Mouse (Mus musculus): Measurements from ENCODE around the gene Rasd1. TPM values are rescaled to one million over a fixed set of nuclear protein-coding genes. Genes with fewer than 3 reads are reported as not detected.
A peak's percentile ranks its signal among the peaks of the same experiment; 100 is the strongest.
"Not testable (repeated sequence)": the region's sequence is repeated elsewhere in the genome, so short reads cannot be mapped to it uniquely, and the experiment has no call there.

Rasd1 gene
- polyA plus RNA-seq, 1 experiment from 2014 or later = 1.3 TPM

- no peak for DNase-seq (ENCODE audit: low spot score)
- ATAC-seq (ENCODE audit: low FRiP score, low TSS enrichment) = no peak
- no peak overlapping the region for H3K4me2 ChIP-seq (replicated peaks; ENCODE audit: low read depth)
- H3K27ac ChIP-seq (replicated peaks) = no peak overlapping the region; the same call in 1 of the 2 replicates
- H3K9ac ChIP-seq (ENCODE audit: low read length) = no peak overlapping the region
- peaks cover 9% of the 10 kb centered on the region for H3K36me3 ChIP-seq (ENCODE audit: control insufficient read depth, insufficient read depth, low read length)
- H3K27me3 ChIP-seq (ENCODE audit: control insufficient read depth, insufficient read depth, low read length) = no peaks in the 10 kb centered on the region
- H3K9me3 ChIP-seq (ENCODE audit: control insufficient read depth, low read length) = no peaks in the 10 kb centered on the region
- H3K4me3 ChIP-seq (ENCODE audit: low read depth, low read length) = no peak overlapping the region
- 0 out of 2 replicates have a peak, but pooled peaks cover 2% of the 10 kb centered on the region for H3K4me1 ChIP-seq (replicated peaks; ENCODE audit: control insufficient read depth, insufficient read depth)
- 64% methylated on average over 4 of the region's 4 CpGs for WGBS
- TF ChIP-seq EP300 (optimal IDR thresholded peaks at IDR 0.05) (no peak), CTCF (IDR thresholded peaks at IDR 0.05; ENCODE audit: low read depth) (no peak)
Measured at GRCm38 (mm10) chr11:59959453-59959852, 5.3 kb downstream of the Rasd1 start.

DNA sequence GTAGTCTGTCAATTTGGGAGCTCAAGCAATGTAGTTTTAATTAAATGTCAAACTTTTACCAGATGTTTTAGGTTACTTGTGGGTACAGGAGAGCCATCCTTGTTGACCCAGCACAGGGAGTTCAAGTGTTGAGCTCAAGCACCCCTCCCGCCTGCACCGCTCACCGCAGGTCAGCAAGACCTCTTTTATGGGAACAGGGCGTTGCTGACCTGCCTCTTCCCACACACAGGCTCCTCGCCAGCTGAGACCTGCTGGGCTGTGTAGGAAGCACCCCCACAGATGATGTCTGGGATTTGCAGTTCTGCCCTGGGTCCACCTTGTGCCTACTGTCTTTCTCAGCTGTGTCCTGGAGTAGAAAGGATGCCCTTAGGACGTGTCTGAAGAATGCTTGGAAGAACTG lies 8.0 kb downstream of the Rasd1 start:
- no peak for ATAC-seq (ENCODE audit: low FRiP score, low TSS enrichment)

GRCm38 (mm10) chr11:59952892-59953291 lies 11.9 kb downstream of the Rasd1 start:
- WGBS = 88% methylated on average over 14 of the region's 14 CpGs
- no peak for DNase-seq (ENCODE audit: low spot score)
- no peak for ATAC-seq (ENCODE audit: low FRiP score, low TSS enrichment)
- TF ChIP-seq CTCF (IDR thresholded peaks at IDR 0.05; ENCODE audit: low read depth) (no peak), EP300 (optimal IDR thresholded peaks at IDR 0.05) (no peak)
- H3K27me3 ChIP-seq (ENCODE audit: control insufficient read depth, insufficient read depth, low read length) = no peaks in the 10 kb centered on the region
- no peak overlapping the region for H3K4me3 ChIP-seq (ENCODE audit: low read depth, low read length)
- H3K27ac ChIP-seq (replicated peaks) = no peak overlapping the region
- no peak overlapping the region for H3K4me2 ChIP-seq (replicated peaks; ENCODE audit: low read depth)
- 0 out of 2 replicates have a peak, but pooled peaks cover 2% of the 10 kb centered on the region for H3K4me1 ChIP-seq (replicated peaks; ENCODE audit: control insufficient read depth, insufficient read depth)
- no peaks in the 10 kb centered on the region; the same call in 1 of the 2 replicates for H3K36me3 ChIP-seq (ENCODE audit: control insufficient read depth, insufficient read depth, low read length)
- no peaks in the 10 kb centered on the region for H3K9me3 ChIP-seq (ENCODE audit: control insufficient read depth, low read length)
- H3K9ac ChIP-seq (ENCODE audit: low read length) = no peak overlapping the region

More for the DNA sequence above, 8.0 kb downstream of the Rasd1 start:
- TF ChIP-seq CTCF (IDR thresholded peaks at IDR 0.05; ENCODE audit: low read depth) = no peak
- TF ChIP-seq EP300 (optimal IDR thresholded peaks at IDR 0.05) = no peak
- H3K4me2 ChIP-seq (replicated peaks; ENCODE audit: low read depth) = no peak overlapping the region
- no peaks in the 10 kb centered on the region for H3K4me1 ChIP-seq (replicated peaks; ENCODE audit: control insufficient read depth, insufficient read depth)
- DNase-seq (ENCODE audit: low spot score) = no peak
- no peak overlapping the region for H3K9ac ChIP-seq (ENCODE audit: low read length)
- H3K27me3 ChIP-seq (ENCODE audit: control insufficient read depth, insufficient read depth, low read length) = no peaks in the 10 kb centered on the region
- H3K27ac ChIP-seq (replicated peaks) = no peak overlapping the region
- no peak overlapping the region for H3K4me3 ChIP-seq (ENCODE audit: low read depth, low read length)
- peaks cover 8% of the 10 kb centered on the region for H3K36me3 ChIP-seq (ENCODE audit: control insufficient read depth, insufficient read depth, low read length)
- no peaks in the 10 kb centered on the region for H3K9me3 ChIP-seq (ENCODE audit: control insufficient read depth, low read length)
- WGBS = 78% methylated on average over 6 of the region's 6 CpGs

- peak overlapping the region; percentile 96 for H3K4me3 ChIP-seq (ENCODE audit: low read depth, low read length)
- no peaks in the 10 kb centered on the region for H3K36me3 ChIP-seq (ENCODE audit: control insufficient read depth, insufficient read depth, low read length)
- peak overlapping the region; percentile 79 for H3K27ac ChIP-seq (replicated peaks)
- peak; percentile 55 for ATAC-seq (ENCODE audit: low FRiP score, low TSS enrichment)
- peak overlapping the region; percentile 85 for H3K4me2 ChIP-seq (replicated peaks; ENCODE audit: low read depth)
- DNase-seq (ENCODE audit: low spot score) = peak; percentile 25
- TF ChIP-seq CTCF (IDR thresholded peaks at IDR 0.05; ENCODE audit: low read depth) = no peak
- no peak for TF ChIP-seq EP300 (optimal IDR thresholded peaks at IDR 0.05)
- peak overlapping the region; percentile 99 for H3K9ac ChIP-seq (ENCODE audit: low read length)
- 0 out of 2 replicates have a peak, but pooled peaks cover 2% of the 10 kb centered on the region for H3K4me1 ChIP-seq (replicated peaks; ENCODE audit: control insufficient read depth, insufficient read depth)
- H3K9me3 ChIP-seq (ENCODE audit: control insufficient read depth, low read length) = no peaks in the 10 kb centered on the region
- H3K27me3 ChIP-seq (ENCODE audit: control insufficient read depth, insufficient read depth, low read length) = no peaks in the 10 kb centered on the region
- whole genome bisulfite sequencing = 2% methylated on average over 16 of the region's 16 CpGs
Measured at GRCm38 (mm10) chr11:59948401-59948767, 16.4 kb downstream of the Rasd1 start.

GRCm38 (mm10) chr11:59947752-59948400 lies 16.9 kb downstream of the Rasd1 start, which contains the start of gene Med9:
TSS of gene Med9 (plus strand) at chr11:59948206.
- Histone ChIP-seq H3K4me3 (ENCODE audit: low read depth, low read length) (peak within 1 kb of the TSS; percentile 96), H3K9ac (ENCODE audit: low read length) (peak within 1 kb of the TSS; percentile 99), H3K4me1 (replicated peaks; ENCODE audit: control insufficient read depth, insufficient read depth) (0 out of 2 replicates have a peak, but pooled peaks cover 2% of the 10 kb centered on the region), H3K36me3 (ENCODE audit: control insufficient read depth, insufficient read depth, low read length) (no peaks in the 10 kb centered on the region), H3K27ac (replicated peaks) (peak within 1 kb of the TSS; percentile 79), H3K4me2 (replicated peaks; ENCODE audit: low read depth) (peak within 1 kb of the TSS; percentile 85), H3K27me3 (ENCODE audit: control insufficient read depth, insufficient read depth, low read length) (no peaks in the 10 kb centered on the region), H3K9me3 (ENCODE audit: control insufficient read depth, low read length) (no peaks in the 10 kb centered on the region)
- peak; percentile 96 for DNase-seq (ENCODE audit: low spot score)
- TF ChIP-seq EP300 (optimal IDR thresholded peaks at IDR 0.05) (peak; percentile 37), CTCF (IDR thresholded peaks at IDR 0.05; ENCODE audit: low read depth) (no peak)
- WGBS = under 1% methylated on average over 43 of the region's 43 CpGs
- peak; percentile 97 for ATAC-seq (ENCODE audit: low FRiP score, low TSS enrichment)

DNA sequence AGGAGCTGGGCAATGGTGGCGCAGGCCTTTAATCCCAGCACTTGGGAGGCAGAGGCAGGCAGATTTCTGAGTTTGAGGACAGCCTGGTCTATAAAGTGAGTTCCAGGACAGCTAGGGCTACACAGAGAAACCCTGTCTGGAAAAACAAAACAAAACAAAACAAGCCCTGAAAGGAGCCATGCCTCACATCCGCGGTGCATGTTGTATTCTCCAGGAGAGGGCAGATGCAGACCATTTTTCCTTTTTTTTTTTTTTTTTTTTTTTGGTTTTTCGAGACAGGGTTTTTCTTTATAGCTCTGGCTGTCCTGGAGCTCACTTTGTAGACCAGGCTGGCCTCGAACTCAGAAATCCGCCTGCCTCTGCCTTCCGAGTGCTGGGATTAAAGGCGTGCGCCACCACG lies 19.9 kb downstream of the Rasd1 start:
- H3K4me3 ChIP-seq (ENCODE audit: low read depth, low read length); H3K9me3 ChIP-seq (ENCODE audit: control insufficient read depth, low read length); H3K36me3 ChIP-seq (ENCODE audit: control insufficient read depth, insufficient read depth, low read length); H3K4me2 ChIP-seq (replicated peaks; ENCODE audit: low read depth); DNase-seq (ENCODE audit: low spot score); H3K27ac ChIP-seq (replicated peaks); H3K27me3 ChIP-seq (ENCODE audit: control insufficient read depth, insufficient read depth, low read length); ATAC-seq (ENCODE audit: low FRiP score, low TSS enrichment); H3K4me1 ChIP-seq (replicated peaks; ENCODE audit: control insufficient read depth, insufficient read depth); H3K9ac ChIP-seq (ENCODE audit: low read length): not testable (repeated sequence)
- 86% methylated on average over 10 of the region's 10 CpGs for WGBS

Data from stomach, postnatal 0 days (tissue).